Mouse (Mus musculus) kidney, adult 8-10 months (tissue): ENCODE data around the gene Asb3.

Experiments used
- DNase-seq, 2 experiments: peaks; one replicate each; pipeline ENCODE4 v3.0.0; 2022

Gene Asb3

GRCm38 (mm10) chr11:30885171-30885871 is at the start of gene Asb3, which contains the start of gene Gpr75:
Gene Asb3 (plus strand): TSS chr11:30885416.
Gene Gpr75 (plus strand): TSS chr11:30885358.
- peak; percentile 11 to 21 for DNase-seq

- DNase-seq: no peak
Measured at GRCm38 (mm10) chr11:30838793-30839192, 46.4 kb upstream of the Asb3 start.

GRCm38 (mm10) chr11:30844355-30844754 is 40.9 kb upstream of the Asb3 start:
- no peak for DNase-seq

GRCm38 (mm10) chr11:30872425-30872824 is 12.8 kb upstream of the Asb3 start:
- no peak for DNase-seq

GRCm38 (mm10) chr11:30888153-30888552 is 2.9 kb downstream of the Asb3 start:
- DNase-seq: no peak

- DNase-seq: no peak
Measured at GRCm38 (mm10) chr11:30896201-30896600, 11.0 kb downstream of the Asb3 start.

- no peak for DNase-seq
Measured at GRCm38 (mm10) chr11:30899312-30899711, 14.1 kb downstream of the Asb3 start.

- DNase-seq: no peak
Measured at GRCm38 (mm10) chr11:30912311-30912710, 27.1 kb downstream of the Asb3 start.

- DNase-seq: no peak
Measured at GRCm38 (mm10) chr11:30920641-30921040, 35.4 kb downstream of the Asb3 start.

- no peak for DNase-seq
Measured at GRCm38 (mm10) chr11:30923283-30923682, 38.1 kb downstream of the Asb3 start.

- no peak for DNase-seq
Measured at GRCm38 (mm10) chr11:30928079-30928478, 42.9 kb downstream of the Asb3 start.

GRCm38 (mm10) chr11:30928498-30928897 is 43.3 kb downstream of the Asb3 start:
- no peak for DNase-seq

GRCm38 (mm10) chr11:30943522-30943921 is 58.3 kb downstream of the Asb3 start:
- DNase-seq: no peak

- no peak for DNase-seq
Measured at GRCm38 (mm10) chr11:30952829-30953228, 67.6 kb downstream of the Asb3 start.

- DNase-seq: peak; percentile 24 to 39
Measured at GRCm38 (mm10) chr11:30953469-30954154, 68.4 kb downstream of the Asb3 start.

- peak; percentile 83 to 86 for DNase-seq
Measured at GRCm38 (mm10) chr11:30954279-30954725, 69.1 kb downstream of the Asb3 start, which contains the start of gene Erlec1. Gene Erlec1 (minus strand): TSS chr11:30954335.

GRCm38 (mm10) chr11:30985237-30985636 is 100.0 kb downstream of the Asb3 start:
- DNase-seq: peak in 1 of 2 experiments; percentile 22

- peak; percentile 95 to 96 for DNase-seq
Measured at GRCm38 (mm10) chr11:30985877-30986624, 100.8 kb downstream of the Asb3 start, which contains the start of gene Chac2. Gene Chac2 (minus strand): TSS chr11:30986350.

- DNase-seq: no peak
Measured at GRCm38 (mm10) chr11:30986625-30987017, 101.4 kb downstream of the Asb3 start.

- no peak for DNase-seq
Measured at GRCm38 (mm10) chr11:30996670-30997069, 111.5 kb downstream of the Asb3 start.

- no peak for DNase-seq
Measured at GRCm38 (mm10) chr11:30998199-30998598, 113.0 kb downstream of the Asb3 start.

- DNase-seq: no peak
Measured at GRCm38 (mm10) chr11:30998704-30999103, 113.5 kb downstream of the Asb3 start.

GRCm38 (mm10) chr11:31000028-31000427 is 114.8 kb downstream of the Asb3 start:
- DNase-seq: no peak
